Mouse (Mus musculus) hindbrain, embryonic 11.5 days (tissue): ENCODE data around the gene Matk. TPM values are rescaled to one million over a fixed set of nuclear protein-coding genes. Genes with fewer than 3 reads are reported as not detected.
A peak's percentile ranks its signal among the peaks of the same experiment; 100 is the strongest.

Source experiments
- ATAC-seq: fragments of 200-750 bp; cut with Nextera tagmentation; 2 replicates; pipeline ENCODE4 v1.8.0; 2017; ENCODE audit warnings: mild to moderate bottlenecking, moderate TSS enrichment, moderate library complexity; ENCODE audit not compliant: low FRiP score
- DNase-seq: peaks from one replicate; pipeline ENCODE4 v3.0.0-alpha.2; 2015; ENCODE audit warnings: low spot score
- H3K27ac ChIP-seq: fragments of 300-500 bp; sonication (generic); 2 replicates; pipeline ENCODE4 v1.5.1; 2014; ENCODE audit warnings: mild to moderate bottlenecking, low read depth, low read length
- H3K27me3 ChIP-seq: fragments of 300-500 bp; sonication (generic); 2 replicates; pipeline ENCODE4 v1.6.1; 2014; ENCODE audit warnings: mild to moderate bottlenecking, low read length, moderate library complexity, mixed read lengths; ENCODE audit not compliant: control insufficient read depth, insufficient read depth
- H3K36me3 ChIP-seq: fragments of 300-500 bp; sonication (generic); 2 replicates; pipeline ENCODE4 v1.6.1; 2014; ENCODE audit warnings: mild to moderate bottlenecking, low read length, moderate library complexity, mixed read lengths; ENCODE audit not compliant: control insufficient read depth, insufficient read depth
- H3K4me1 ChIP-seq: fragments of 300-500 bp; sonication (generic); replicated peaks from 2 replicates; pipeline ENCODE4 v1.6.1; 2014; ENCODE audit warnings: low read length, mixed read lengths; ENCODE audit not compliant: control insufficient read depth, insufficient read depth
- H3K4me2 ChIP-seq: fragments of 300-500 bp; sonication (generic); replicated peaks from 2 replicates; pipeline ENCODE4 v1.6.1; 2014; ENCODE audit warnings: mild to moderate bottlenecking, low read depth, low read length
- H3K4me3 ChIP-seq: fragments of 300-500 bp; sonication (generic); 2 replicates; pipeline ENCODE4 v1.5.1; 2014; ENCODE audit warnings: low read depth, low read length
- H3K9ac ChIP-seq: fragments of 300-500 bp; sonication (generic); 2 replicates; pipeline ENCODE4 v1.6.1; 2014; ENCODE audit warnings: low read depth, low read length
- H3K9me3 ChIP-seq: fragments of 300-500 bp; sonication (generic); 2 replicates; pipeline ENCODE4 v1.6.1; 2016; ENCODE audit warnings: low read length; ENCODE audit not compliant: control insufficient read depth
- WGBS: fragments of 180-500 bp; shearing (Covaris S2); extraction: QIAGEN DNeasy Blood & Tissue Kit; methylation state at CpG from one replicate; pipeline ENCODE4 v1.1.7; 2014; 5-methylcytosine and 5-hydroxymethylcytosine counted together
- polyA plus RNA-seq: library from polyadenylated mRNA; unstranded; fragments of >200 nt; fragmentation: Nextera tagmentation; extraction: Ambion mirVana; gene quantifications from 2 replicates; pipeline ENCODE4 v1.2.1, GENCODE M21; 2014

Matk gene
- polyA plus RNA-seq, 1 experiment from 2014 or later, result 3.1 TPM

DNA sequence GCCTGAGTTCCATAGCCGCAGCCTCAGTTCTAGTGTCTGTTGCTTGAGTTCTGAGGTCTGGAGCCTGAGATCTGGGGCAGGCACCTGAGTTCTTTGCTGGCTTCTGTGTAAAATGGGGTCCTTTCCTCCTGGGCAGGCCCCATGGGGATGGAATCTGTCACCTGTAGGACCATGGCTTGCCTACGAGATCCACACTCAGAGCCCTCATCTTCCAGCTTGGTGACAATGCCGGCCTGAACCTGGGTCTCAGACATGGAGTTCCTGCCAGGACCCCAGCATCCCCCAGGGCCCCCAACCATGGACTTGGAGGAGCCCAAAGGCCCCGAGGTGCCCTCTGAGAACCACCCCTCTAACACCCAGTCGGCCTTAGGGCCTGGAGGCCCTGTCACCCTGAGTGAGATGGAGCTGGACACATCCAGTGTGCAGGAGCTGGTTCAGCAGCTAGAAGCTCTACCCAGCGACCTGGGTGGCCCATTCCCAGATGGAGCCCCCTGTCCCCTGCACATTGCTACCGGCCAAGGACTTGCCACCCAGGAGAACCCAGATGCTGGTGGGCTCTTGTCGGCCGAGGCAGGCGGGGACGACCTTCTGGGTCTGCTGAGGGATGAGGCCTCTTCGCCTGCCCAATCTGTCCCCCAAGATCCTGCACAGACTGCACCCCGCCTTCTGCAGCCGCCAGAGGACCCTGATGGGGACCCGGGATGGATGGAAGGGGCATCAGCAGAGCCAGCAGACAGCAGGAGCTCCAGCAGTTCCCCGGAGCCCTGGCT, 16.1 kb downstream of the Matk start:
- H3K9me3 ChIP-seq, result no peaks in the 10 kb centered on the region
- 83% methylated on average over 16 of the region's 16 CpGs for WGBS
- H3K9ac ChIP-seq, result peak overlapping the region; percentile 87
- DNase-seq (no peak), ATAC-seq (no peak)
- peak overlapping the region; percentile 67 for H3K4me3 ChIP-seq
- peaks cover 7% of the 10 kb centered on the region for H3K4me1 ChIP-seq
- H3K36me3 ChIP-seq, result peaks cover 6% of the 10 kb centered on the region; the same call in 1 of the 2 replicates
- no peak overlapping the region for H3K27ac ChIP-seq
- H3K4me2 ChIP-seq, result peak overlapping the region; percentile 81
- H3K27me3 ChIP-seq, result no peaks in the 10 kb centered on the region

DNA sequence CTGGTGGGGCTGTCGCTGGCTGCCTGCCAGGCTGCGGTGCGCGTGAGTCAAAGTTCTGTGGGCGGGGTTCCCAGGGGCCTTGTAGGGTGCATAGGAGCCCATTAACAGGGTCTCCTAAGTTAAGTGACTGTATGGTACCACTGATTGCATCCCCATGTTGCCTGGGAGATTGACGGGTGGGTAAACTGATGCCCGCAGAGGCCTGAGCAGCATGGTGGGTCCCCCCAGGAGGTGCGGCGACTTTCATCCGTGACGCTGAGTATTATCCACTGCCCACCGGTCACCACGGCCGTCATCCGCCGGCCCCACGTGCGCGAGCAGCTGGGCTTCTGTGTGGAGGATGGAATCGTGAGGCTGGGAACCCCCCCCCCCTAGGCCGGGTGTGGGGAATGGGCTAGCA, 19.6 kb downstream of the Matk start:
- H3K27me3 ChIP-seq, result no peaks in the 10 kb centered on the region
- ATAC-seq, result no peak
- 92% methylated on average over 21 of the region's 21 CpGs for WGBS
- no peak overlapping the region for H3K9ac ChIP-seq
- peaks cover 2% of the 10 kb centered on the region; the same call in 1 of the 2 replicates for H3K36me3 ChIP-seq
- no peak overlapping the region for H3K4me2 ChIP-seq
- peaks cover 7% of the 10 kb centered on the region; the same call in 1 of the 2 replicates for H3K4me1 ChIP-seq
- no peaks in the 10 kb centered on the region for H3K9me3 ChIP-seq
- DNase-seq, result no peak
- H3K4me3 ChIP-seq, result no peak overlapping the region
- no peak overlapping the region for H3K27ac ChIP-seq

DNA sequence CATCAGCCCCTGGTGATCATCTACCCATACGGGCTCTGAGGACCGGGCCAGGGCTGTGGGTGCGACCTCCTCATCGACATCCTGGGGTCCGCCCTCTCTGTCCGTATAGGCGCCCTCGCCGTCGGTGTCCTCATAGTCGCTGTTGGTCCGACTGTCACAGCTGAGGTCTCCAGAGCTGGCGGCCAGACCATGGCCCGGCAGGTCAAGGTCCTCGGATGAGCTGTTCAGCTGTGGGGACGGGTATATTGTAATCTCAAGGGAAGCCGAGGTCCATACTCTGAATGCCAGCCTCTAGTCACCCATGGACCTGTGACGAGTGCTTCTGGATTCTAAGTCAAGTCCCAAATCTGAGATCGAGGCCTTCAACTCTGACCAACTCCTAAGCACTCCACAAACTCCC, 21.1 kb downstream of the Matk start:
- Histone ChIP-seq H3K4me1 (peaks cover 2% of the 10 kb centered on the region; the same call in 1 of the 2 replicates), H3K9ac (no peak overlapping the region), H3K27me3 (no peaks in the 10 kb centered on the region), H3K27ac (no peak overlapping the region), H3K36me3 (peaks cover 2% of the 10 kb centered on the region; the same call in 1 of the 2 replicates), H3K4me3 (no peak overlapping the region), H3K9me3 (no peaks in the 10 kb centered on the region), H3K4me2 (no peak overlapping the region)
- DNase-seq (no peak), ATAC-seq (no peak)
- 93% methylated on average over 19 of the region's 19 CpGs for WGBS

DNA sequence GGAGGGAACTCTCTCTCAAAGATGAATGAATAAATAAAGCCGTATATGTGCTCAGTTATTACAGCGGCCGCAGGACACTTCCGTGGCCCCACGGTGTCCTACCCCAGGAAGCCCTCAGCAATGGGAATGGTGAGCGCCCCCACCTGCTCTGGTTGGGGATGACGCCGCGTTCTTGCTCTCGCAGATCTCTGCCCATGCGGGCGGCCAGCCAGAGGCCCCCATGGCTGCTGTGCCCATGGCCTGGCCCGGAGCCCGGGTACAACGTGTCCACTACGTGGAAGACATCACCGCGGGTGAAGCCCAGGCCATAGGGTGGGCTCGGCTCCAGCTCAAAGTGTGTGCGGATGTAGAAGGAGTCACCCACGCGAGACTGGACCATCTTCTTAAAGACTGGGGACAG, 24.9 kb downstream of the Matk start:
- H3K9me3 ChIP-seq, result no peaks in the 10 kb centered on the region
- no peak for DNase-seq
- no peak for ATAC-seq
- no peaks in the 10 kb centered on the region for H3K27me3 ChIP-seq
- WGBS, result 75% methylated on average over 22 of the region's 22 CpGs
- no peak overlapping the region for H3K4me2 ChIP-seq
- no peak overlapping the region for H3K9ac ChIP-seq
- H3K4me3 ChIP-seq, result no peak overlapping the region
- H3K36me3 ChIP-seq, result no peaks in the 10 kb centered on the region
- H3K27ac ChIP-seq, result no peak overlapping the region
- H3K4me1 ChIP-seq, result no peaks in the 10 kb centered on the region; the same call in 1 of the 2 replicates

GRCm38 (mm10) chr10:81279496-81279895, 26.8 kb downstream of the Matk start:
- H3K4me3 ChIP-seq, result no peak overlapping the region
- ATAC-seq (no peak), DNase-seq (peak; percentile 28)
- WGBS, result 44% methylated on average over 10 of the region's 10 CpGs
- no peak overlapping the region for H3K9ac ChIP-seq
- H3K27ac ChIP-seq, result no peak overlapping the region
- no peak overlapping the region for H3K4me2 ChIP-seq
- H3K4me1 ChIP-seq, result no peaks in the 10 kb centered on the region; the same call in 1 of the 2 replicates
- H3K9me3 ChIP-seq, result no peaks in the 10 kb centered on the region
- H3K27me3 ChIP-seq, result peaks cover 14% of the 10 kb centered on the region
- no peaks in the 10 kb centered on the region for H3K36me3 ChIP-seq

DNA sequence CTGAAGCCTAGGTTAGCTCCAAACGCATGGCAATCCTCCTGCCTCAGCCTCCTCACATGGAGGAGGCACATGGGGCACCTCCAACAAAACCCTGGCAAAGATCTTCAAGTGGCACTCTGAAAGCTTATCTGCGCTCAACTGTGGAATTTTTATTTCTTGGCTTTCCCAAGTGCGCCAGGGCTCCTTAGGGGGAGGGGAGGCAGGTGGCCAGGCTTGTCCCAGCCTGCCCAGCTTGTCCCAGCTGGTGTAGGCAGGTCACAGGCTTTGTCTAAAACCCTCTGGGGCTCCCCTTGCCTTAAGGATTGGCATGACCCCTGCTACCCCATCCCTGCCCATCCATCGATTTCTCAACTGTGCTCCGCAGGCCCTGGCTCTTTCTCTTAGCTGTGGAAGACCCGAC, 31.5 kb downstream of the Matk start:
- Histone ChIP-seq H3K4me1 (peaks cover 3% of the 10 kb centered on the region; the same call in 1 of the 2 replicates), H3K4me2 (no peak overlapping the region), H3K27me3 (peaks cover 25% of the 10 kb centered on the region), H3K9me3 (no peaks in the 10 kb centered on the region), H3K36me3 (no peaks in the 10 kb centered on the region), H3K9ac (no peak overlapping the region), H3K27ac (no peak overlapping the region), H3K4me3 (no peak overlapping the region)
- ATAC-seq (no peak), DNase-seq (no peak)
- WGBS, result 51% methylated on average over 6 of the region's 6 CpGs

GRCm38 (mm10) chr10:81284719-81285118, 32.0 kb downstream of the Matk start:
- 9% methylated on average over 17 of the region's 17 CpGs for WGBS
- H3K36me3 ChIP-seq, result no peaks in the 10 kb centered on the region
- H3K27ac ChIP-seq, result no peak overlapping the region
- no peak overlapping the region for H3K9ac ChIP-seq
- peaks cover 25% of the 10 kb centered on the region for H3K27me3 ChIP-seq
- no peak overlapping the region for H3K4me3 ChIP-seq
- H3K4me2 ChIP-seq, result peak overlapping the region; percentile 74; the same call in 1 of the 2 replicates
- ATAC-seq (no peak), DNase-seq (no peak)
- no peaks in the 10 kb centered on the region for H3K9me3 ChIP-seq
- peaks cover 3% of the 10 kb centered on the region; the same call in 1 of the 2 replicates for H3K4me1 ChIP-seq

- H3K9ac ChIP-seq, result peak overlapping the region; percentile 58
- H3K4me1 ChIP-seq, result 0 out of 2 replicates have a peak, but pooled peaks cover 3% of the 10 kb centered on the region
- peak overlapping the region; percentile 40 for H3K4me3 ChIP-seq
- DNase-seq, result peak; percentile 97
- H3K27me3 ChIP-seq, result peaks cover 34% of the 10 kb centered on the region
- H3K27ac ChIP-seq, result no peak overlapping the region
- no peaks in the 10 kb centered on the region for H3K36me3 ChIP-seq
- peak; percentile 66 for ATAC-seq
- 3% methylated on average over 54 of the region's 54 CpGs for WGBS
- no peaks in the 10 kb centered on the region for H3K9me3 ChIP-seq
- H3K4me2 ChIP-seq, result peak overlapping the region; percentile 74
Measured at GRCm38 (mm10) chr10:81285694-81286450, 33.1 kb downstream of the Matk start.
